Mouse (Mus musculus) liver, adult 2 months (tissue): ENCODE data around the gene Rasl10a. TPM values are rescaled to one million over a fixed set of nuclear protein-coding genes. Genes with fewer than 3 reads are reported as not detected.
A peak's percentile ranks its signal among the peaks of the same experiment; 100 is the strongest.

Source experiments
- DNase-seq: peaks from one replicate; pipeline ENCODE4 v3.0.0-alpha.2; 2011; ENCODE audit warnings: low read depth, low spot score; ENCODE audit errors: extremely low read depth
- H3K27ac ChIP-seq: fragments of 200-500 bp; replicated peaks from 2 replicates; pipeline ENCODE4 v1.5.1; 2012; ENCODE audit warnings: low read depth, mild to moderate bottlenecking, control low read depth, inconsistent platforms, low read length; ENCODE audit not compliant: insufficient read depth
- H3K27me3 ChIP-seq: fragments of 200-500 bp; 2 replicates; pipeline ENCODE4 v1.6.1; 2012; ENCODE audit warnings: mild to moderate bottlenecking, moderate library complexity, low read length, inconsistent platforms; ENCODE audit not compliant: control insufficient read depth, insufficient read depth
- H3K36me3 ChIP-seq: fragments of 200-500 bp; 2 replicates; pipeline ENCODE4 v1.6.1; 2012; ENCODE audit warnings: low read length, inconsistent platforms; ENCODE audit not compliant: control insufficient read depth, insufficient read depth
- H3K4me1 ChIP-seq: fragments of 200-500 bp; 2 replicates; pipeline ENCODE4 v1.6.1; 2011; ENCODE audit warnings: low read length; ENCODE audit not compliant: control insufficient read depth, insufficient read depth
- H3K4me3 ChIP-seq: fragments of 200-500 bp; 2 replicates; pipeline ENCODE4 v1.5.1; 2011; ENCODE audit warnings: low read depth, mild to moderate bottlenecking, control low read depth, low read length, moderate library complexity; ENCODE audit not compliant: insufficient read depth
- H3K79me2 ChIP-seq: fragments of 200-500 bp; 2 replicates; pipeline ENCODE4 v1.6.1; 2012; ENCODE audit warnings: inconsistent platforms, mild to moderate bottlenecking, low read length, moderate library complexity; ENCODE audit not compliant: control insufficient read depth, insufficient read depth
- H3K9ac ChIP-seq: fragments of 200-500 bp; 2 replicates; pipeline ENCODE4 v1.6.1; 2012; ENCODE audit warnings: low read depth, mild to moderate bottlenecking, control low read depth, inconsistent platforms, low read length
- CTCF ChIP-seq: fragments of 200-500 bp; IDR thresholded peaks from 2 replicates; pipeline ENCODE4 v1.5.1; 2011; ENCODE audit warnings: low read depth, low read length, control low read depth
- POLR2A ChIP-seq: fragments of 200-500 bp; IDR thresholded peaks from 2 replicates; pipeline ENCODE4 v1.6.1; 2011; ENCODE audit warnings: low read length, control low read depth; ENCODE audit not compliant: insufficient read depth; ENCODE audit errors: extremely low read depth
- WGBS: fragments of 180-500 bp; shearing (Covaris S2); methylation state at CpG from one replicate; pipeline ENCODE4 v1.1.7; 2018; 5-methylcytosine and 5-hydroxymethylcytosine counted together
- polyA plus RNA-seq: library from polyadenylated mRNA; depleted of rRNA; stranded (reverse); fragments of >200 nt; gene quantifications from 2 replicates; pipeline ENCODE4 v1.2.3, GENCODE M21; 2012; rRNA removed
- total RNA-seq: library from RNA; depleted of rRNA; stranded (reverse); fragments of >200 nt; gene quantifications from 2 replicates; pipeline ENCODE4 v1.2.3, GENCODE M21; 2014; rRNA removed

Gene Rasl10a
- total RNA-seq (not detected in 2 replicates), polyA plus RNA-seq (0.26 TPM in 1 of 2 replicates, not detected in the other)

DNA sequence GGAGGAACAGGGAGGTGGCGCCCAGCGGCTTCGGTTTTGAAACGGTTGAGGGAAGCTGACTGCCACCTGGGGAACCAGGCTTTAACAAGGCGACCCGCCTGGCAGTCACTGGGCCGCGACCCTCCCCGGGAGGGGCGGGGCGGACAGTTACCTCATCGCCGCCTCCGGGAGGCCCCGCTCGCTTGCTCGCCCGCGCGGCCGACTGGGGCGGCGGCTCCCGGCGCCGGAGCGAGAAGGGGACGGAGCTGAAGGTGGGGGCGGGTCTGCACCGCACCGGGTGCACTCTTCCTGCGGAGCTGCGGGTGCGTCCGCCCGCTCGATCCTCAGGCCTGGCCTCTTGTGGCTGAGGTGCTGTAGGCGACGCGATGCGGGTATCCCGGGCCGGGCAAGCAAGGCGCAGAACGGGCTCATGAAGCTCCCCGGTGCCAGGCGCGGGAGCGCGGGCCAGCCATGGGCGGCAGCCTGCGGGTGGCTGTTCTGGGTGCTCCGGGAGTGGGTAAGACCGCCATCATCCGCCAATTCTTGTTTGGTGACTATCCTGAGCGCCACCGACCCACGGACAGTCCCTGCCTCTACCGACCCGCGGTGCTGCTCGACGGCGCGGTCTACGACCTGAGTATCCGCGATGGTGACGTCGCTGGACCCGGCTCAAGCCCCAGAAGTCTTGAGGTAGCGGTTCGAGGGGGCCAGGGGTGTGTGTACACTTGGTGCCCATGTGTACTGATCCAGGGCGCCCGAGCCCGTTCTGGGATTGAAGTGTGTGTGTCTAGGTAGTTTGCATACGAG lies at the start of gene Rasl10a:
Gene Rasl10a, plus strand, starts transcription at position 273 of the 786 bp plus-strand sequence.
- H3K27ac ChIP-seq, result no peak within 1 kb of the TSS
- H3K9ac ChIP-seq, result peak within 1 kb of the TSS; percentile 50
- H3K36me3 ChIP-seq, result no peaks in the 10 kb centered on the region
- WGBS, result 2% methylated on average over 77 of the region's 77 CpGs
- no peak for DNase-seq
- H3K4me1 ChIP-seq, result peaks cover 13% of the 10 kb centered on the region
- 0 out of 2 replicates have a peak, but pooled peaks cover 7% of the 10 kb centered on the region for H3K27me3 ChIP-seq
- TF ChIP-seq CTCF (no peak), POLR2A (no peak)
- peak within 1 kb of the TSS; percentile 52 for H3K4me3 ChIP-seq
- H3K79me2 ChIP-seq, result 0 out of 2 replicates have a peak, but pooled peaks cover 1% of the 10 kb centered on the region

- H3K4me3 ChIP-seq, result no peak overlapping the region
- H3K36me3 ChIP-seq, result peaks cover 18% of the 10 kb centered on the region
- H3K27ac ChIP-seq, result no peak overlapping the region
- peaks cover 2% of the 10 kb centered on the region for H3K4me1 ChIP-seq
- H3K27me3 ChIP-seq, result no peaks in the 10 kb centered on the region
- peaks cover 2% of the 10 kb centered on the region; the same call in 1 of the 2 replicates for H3K79me2 ChIP-seq
- DNase-seq, result no peak
- whole genome bisulfite sequencing, result 75% methylated on average over 3 of the region's 3 CpGs
- H3K9ac ChIP-seq, result no peak overlapping the region
- TF ChIP-seq CTCF (no peak), POLR2A (no peak)
These were observed 49.1 kb upstream of the Rasl10a start for GRCm38 (mm10) chr11:5008867-5009266.

DNA sequence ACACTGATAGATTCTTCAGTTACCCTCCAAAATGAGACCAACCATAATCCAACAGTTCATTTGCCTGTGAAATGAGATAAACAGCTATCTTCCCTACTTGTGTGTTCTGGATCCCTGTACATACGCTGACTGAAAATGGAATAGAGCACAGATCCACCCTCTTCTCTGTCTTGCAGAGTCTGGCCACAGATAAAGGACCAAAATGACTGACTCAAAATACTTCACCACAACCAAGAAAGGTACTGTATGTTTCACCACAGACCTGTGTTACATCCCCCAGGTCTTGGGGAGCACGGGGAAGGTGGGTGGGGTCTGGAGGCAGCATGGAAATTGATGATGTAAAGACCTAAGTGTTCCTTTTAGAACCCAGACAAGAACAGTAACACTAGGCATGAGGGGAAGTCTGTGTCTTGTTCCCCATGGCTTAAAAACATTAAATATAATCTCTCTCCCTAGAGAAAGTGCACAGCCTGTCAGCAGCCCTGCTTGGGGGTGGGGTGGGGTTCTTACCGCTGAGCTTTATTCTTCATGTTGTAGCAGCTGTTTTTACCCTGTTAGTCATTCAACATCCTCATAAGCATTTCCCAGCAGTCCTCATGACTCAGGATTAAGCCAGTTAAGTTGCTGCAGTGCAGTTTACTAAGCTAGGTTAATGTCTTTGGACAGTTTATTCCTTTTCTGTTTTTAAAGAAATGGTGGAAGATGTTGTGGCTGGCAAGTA lies 48.4 kb upstream of the Rasl10a start:
- H3K4me3 ChIP-seq, result no peak overlapping the region
- H3K79me2 ChIP-seq, result no peaks in the 10 kb centered on the region; the same call in 1 of the 2 replicates
- H3K9ac ChIP-seq, result no peak overlapping the region
- H3K4me1 ChIP-seq, result peaks cover 2% of the 10 kb centered on the region
- 0 out of 2 replicates have a peak overlapping the region, but pooled peaks have one; percentile 27 for H3K27ac ChIP-seq
- H3K27me3 ChIP-seq, result no peaks in the 10 kb centered on the region
- 78% methylated on average over 3 of the region's 3 CpGs for WGBS
- H3K36me3 ChIP-seq, result peaks cover 22% of the 10 kb centered on the region
- no peak for DNase-seq
- TF ChIP-seq CTCF (no peak), POLR2A (no peak)

DNA sequence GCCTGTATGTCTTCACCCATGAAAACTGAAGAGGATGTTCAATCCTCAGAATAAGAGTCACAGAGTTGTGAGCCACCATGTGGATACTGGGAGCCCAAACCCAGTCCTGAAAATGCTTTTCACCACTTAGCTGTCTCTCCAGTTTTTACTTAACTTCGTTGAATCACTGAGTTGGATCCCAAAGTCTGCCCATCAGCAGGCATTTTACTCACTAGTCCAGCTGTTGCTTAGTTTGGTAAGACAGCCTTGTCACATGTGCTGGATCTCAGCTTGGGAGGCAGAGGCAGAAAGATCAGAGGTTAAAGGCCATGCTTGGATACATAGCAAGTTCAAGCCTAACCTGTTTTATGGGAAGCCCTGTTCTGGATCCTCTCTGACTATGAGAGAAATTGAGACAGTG lies 47.7 kb upstream of the Rasl10a start:
- TF ChIP-seq CTCF, result no peak
- TF ChIP-seq POLR2A, result no peak
- WGBS, result 77% methylated on average over 1 of the region's 1 CpGs
- Histone ChIP-seq H3K4me3 (no peak overlapping the region), H3K36me3 (peaks cover 25% of the 10 kb centered on the region), H3K79me2 (no peaks in the 10 kb centered on the region; the same call in 1 of the 2 replicates), H3K4me1 (peaks cover 2% of the 10 kb centered on the region), H3K27me3 (no peaks in the 10 kb centered on the region), H3K27ac (no peak overlapping the region), H3K9ac (no peak overlapping the region)
- DNase-seq, result peak; percentile 34

GRCm38 (mm10) chr11:5011480-5011879 lies 46.4 kb upstream of the Rasl10a start:
- Histone ChIP-seq H3K4me1 (peaks cover 2% of the 10 kb centered on the region), H3K27ac (peak overlapping the region; percentile 50; the same call in 1 of the 2 replicates)
- DNase-seq, result no peak

More at GRCm38 (mm10) chr11:5011480-5011879, 46.4 kb upstream of the Rasl10a start:
- Histone ChIP-seq H3K36me3 (peaks cover 31% of the 10 kb centered on the region), H3K9ac (no peak overlapping the region), H3K79me2 (no peaks in the 10 kb centered on the region), H3K27me3 (no peaks in the 10 kb centered on the region), H3K4me3 (no peak overlapping the region)
- no peak for TF ChIP-seq POLR2A
- TF ChIP-seq CTCF, result no peak
- WGBS, result 71% methylated on average over 1 of the region's 1 CpGs
